Mouse (Mus musculus): Measurements from ENCODE around the gene Svopl. TPM values are rescaled to one million over a fixed set of nuclear protein-coding genes. Genes with fewer than 3 reads are reported as not detected.
A peak's percentile ranks its signal among the peaks of the same experiment; 100 is the strongest.

Svopl gene
- polyA plus RNA-seq, 1 experiment, result not detected

- TF ChIP-seq TCF12 (IDR thresholded peaks at IDR 0.05; ENCODE audit: insufficient read depth, poor library complexity, severe bottlenecking) (no peak), MYOG (IDR thresholded peaks at IDR 0.05; ENCODE audit: control insufficient read depth in 1 of 3, insufficient read depth in 1 of 3, insufficient read length in 2 of 3, low read depth in 2 of 3) (no peak), SRF (IDR thresholded peaks at IDR 0.05; ENCODE audit: control insufficient read depth, insufficient read length, low read depth) (no peak), USF1 (IDR thresholded peaks at IDR 0.05; ENCODE audit: low read depth) (no peak), MAX (IDR thresholded peaks at IDR 0.05; ENCODE audit: low read depth) (no peak), POLR2AphosphoS2 (IDR thresholded peaks at IDR 0.05; ENCODE audit: insufficient read length, low read depth) (no peak), REST (IDR thresholded peaks at IDR 0.05; ENCODE audit: insufficient read depth, insufficient read length) (no peak), POLR2A (IDR thresholded peaks at IDR 0.05; ENCODE audit: insufficient read length, low read depth) (no peak), E2F4 (IDR thresholded peaks at IDR 0.05; ENCODE audit: insufficient read depth) (no peak), CEBPB (IDR thresholded peaks at IDR 0.05; ENCODE audit: insufficient read depth, poor library complexity, severe bottlenecking) (no peak), MYOD1 (IDR thresholded peaks at IDR 0.05; ENCODE audit: control insufficient read depth in 1 of 3, insufficient read length in 2 of 3, low read depth in 2 of 3) (no peak), TCF3 (IDR thresholded peaks at IDR 0.05; ENCODE audit: insufficient read length, low read depth) (no peak)
- Histone ChIP-seq H3K79me2 (ENCODE audit: control insufficient read depth, insufficient read depth) (no peaks in the 10 kb centered on the region), H3K4me3 (no peak overlapping the region), H3K27me3 (ENCODE audit: control insufficient read depth, insufficient read depth, insufficient read length) (no peaks in the 10 kb centered on the region), H3K4me2 (ENCODE audit: low read depth) (no peak overlapping the region), H3K36me3 (ENCODE audit: control insufficient read depth, insufficient read depth) (no peaks in the 10 kb centered on the region), H3ac (ENCODE audit: control insufficient read depth, insufficient read length) (no peak overlapping the region)
Measured at GRCm38 (mm10) chr6:38049601-38050000, 2.8 kb upstream of the Svopl start.

- Histone ChIP-seq H3K36me3 (ENCODE audit: control insufficient read depth, insufficient read depth) (no peaks in the 10 kb centered on the region), H3ac (ENCODE audit: control insufficient read depth, insufficient read length) (no peak overlapping the region), H3K27me3 (ENCODE audit: control insufficient read depth, insufficient read depth, insufficient read length) (no peaks in the 10 kb centered on the region), H3K79me2 (ENCODE audit: control insufficient read depth, insufficient read depth) (no peaks in the 10 kb centered on the region), H3K4me3 (no peak overlapping the region), H3K4me2 (ENCODE audit: low read depth) (no peak overlapping the region)
- TF ChIP-seq MYOG (IDR thresholded peaks at IDR 0.05; ENCODE audit: control insufficient read depth in 1 of 3, insufficient read depth in 1 of 3, insufficient read length in 2 of 3, low read depth in 2 of 3) (peak in 1 of 3 experiments; percentile 18), POLR2A (IDR thresholded peaks at IDR 0.05; ENCODE audit: insufficient read length, low read depth) (no peak)
Measured at GRCm38 (mm10) chr6:38048800-38049561, 2.2 kb upstream of the Svopl start.

- peaks cover 4% of the 10 kb centered on the region for H3K27me3 ChIP-seq (ENCODE audit: control insufficient read depth, insufficient read depth, insufficient read length)
- TF ChIP-seq CEBPB (IDR thresholded peaks at IDR 0.05; ENCODE audit: insufficient read depth, poor library complexity, severe bottlenecking) (no peak), USF1 (IDR thresholded peaks at IDR 0.05; ENCODE audit: low read depth) (no peak), MYOD1 (IDR thresholded peaks at IDR 0.05; ENCODE audit: control insufficient read depth in 1 of 3, insufficient read length in 2 of 3, low read depth in 2 of 3) (no peak), REST (IDR thresholded peaks at IDR 0.05; ENCODE audit: insufficient read depth, insufficient read length) (no peak)
Measured at GRCm38 (mm10) chr6:38048003-38048402, 1.2 kb upstream of the Svopl start.

GRCm38 (mm10) chr6:38032801-38033566 lies 13.8 kb downstream of the Svopl start:
- no peak overlapping the region for H3K4me3 ChIP-seq
- TF ChIP-seq POLR2A (IDR thresholded peaks at IDR 0.05; ENCODE audit: insufficient read length, low read depth), result no peak
- no peak for TF ChIP-seq TCF12 (IDR thresholded peaks at IDR 0.05; ENCODE audit: insufficient read depth, poor library complexity, severe bottlenecking)
- TF ChIP-seq MAX (IDR thresholded peaks at IDR 0.05; ENCODE audit: low read depth), result no peak
- no peak for TF ChIP-seq REST (IDR thresholded peaks at IDR 0.05; ENCODE audit: insufficient read depth, insufficient read length)
- TF ChIP-seq MYOG (IDR thresholded peaks at IDR 0.05; ENCODE audit: control insufficient read depth in 1 of 3, insufficient read depth in 1 of 3, insufficient read length in 2 of 3, low read depth in 2 of 3), result no peak
- no peak for TF ChIP-seq POLR2AphosphoS2 (IDR thresholded peaks at IDR 0.05; ENCODE audit: insufficient read length, low read depth)
- TF ChIP-seq SRF (IDR thresholded peaks at IDR 0.05; ENCODE audit: control insufficient read depth, insufficient read length, low read depth), result no peak
- no peak for TF ChIP-seq CEBPB (IDR thresholded peaks at IDR 0.05; ENCODE audit: insufficient read depth, poor library complexity, severe bottlenecking)
- TF ChIP-seq MYOD1 (IDR thresholded peaks at IDR 0.05; ENCODE audit: control insufficient read depth in 1 of 3, insufficient read length in 2 of 3, low read depth in 2 of 3), result no peak
- no peak for TF ChIP-seq E2F4 (IDR thresholded peaks at IDR 0.05; ENCODE audit: insufficient read depth)
- no peak for TF ChIP-seq USF1 (IDR thresholded peaks at IDR 0.05; ENCODE audit: low read depth)
- TF ChIP-seq TCF3 (IDR thresholded peaks at IDR 0.05; ENCODE audit: insufficient read length, low read depth), result no peak
- no peak overlapping the region for H3ac ChIP-seq (ENCODE audit: control insufficient read depth, insufficient read length)
- no peak overlapping the region for H3K4me2 ChIP-seq (ENCODE audit: low read depth)
- no peaks in the 10 kb centered on the region for H3K36me3 ChIP-seq (ENCODE audit: control insufficient read depth, insufficient read depth)
- no peaks in the 10 kb centered on the region for H3K79me2 ChIP-seq (ENCODE audit: control insufficient read depth, insufficient read depth)
- no peaks in the 10 kb centered on the region for H3K27me3 ChIP-seq (ENCODE audit: control insufficient read depth, insufficient read depth, insufficient read length)

More at GRCm38 (mm10) chr6:38048003-38048402, 1.2 kb upstream of the Svopl start:
- Histone ChIP-seq H3K79me2 (ENCODE audit: control insufficient read depth, insufficient read depth) (no peaks in the 10 kb centered on the region), H3K36me3 (ENCODE audit: control insufficient read depth, insufficient read depth) (no peaks in the 10 kb centered on the region), H3K4me3 (no peak overlapping the region), H3ac (ENCODE audit: control insufficient read depth, insufficient read length) (no peak overlapping the region), H3K4me2 (ENCODE audit: low read depth) (no peak overlapping the region)
